Mouse (Mus musculus) liver, postnatal 0 days (tissue): ENCODE results near the gene Hmbs.

Source experiments
- CTCF ChIP-seq: sonication (generic); IDR thresholded peaks from 2 replicates; pipeline ENCODE4 v1.5.1; 2016; ENCODE audit warnings: antibody characterized with exemption, low read depth
- EP300 ChIP-seq: IDR thresholded peaks from 2 replicates; pipeline ENCODE4 v1.6.1; 2016; ENCODE audit warnings: antibody characterized with exemption, low read depth, mild to moderate bottlenecking

GRCm38 (mm10) chr9:44373386-44373785 is 29.4 kb upstream of the Hmbs start:
- no peak for TF ChIP-seq CTCF
- TF ChIP-seq EP300, result no peak
